Mouse (Mus musculus) liver, embryonic 15.5 days (tissue): ENCODE measurements around the gene Fscn2. TPM values are rescaled to one million over a fixed set of nuclear protein-coding genes. Genes with fewer than 3 reads are reported as not detected.
"Not testable (repeated sequence)": the region's sequence is repeated elsewhere in the genome, so short reads cannot be mapped to it uniquely, and the experiment has no call there.

Source experiments
- ATAC-seq: fragments of 200-750 bp; cut with Nextera tagmentation; 2 replicates; pipeline ENCODE4 v1.8.0; 2017; ENCODE audit warnings: moderate number of reproducible peaks, mild to moderate bottlenecking, moderate library complexity; ENCODE audit not compliant: insufficient read depth
- H3K27ac ChIP-seq: fragments of 300-500 bp; sonication (generic); replicated peaks from 2 replicates; pipeline ENCODE4 v1.5.1; 2015; ENCODE audit warnings: mild to moderate bottlenecking, inconsistent platforms
- H3K27me3 ChIP-seq: fragments of 300-500 bp; sonication (generic); 2 replicates; pipeline ENCODE4 v1.6.1; 2015; ENCODE audit warnings: mild to moderate bottlenecking, inconsistent platforms
- H3K36me3 ChIP-seq: fragments of 300-500 bp; sonication (generic); replicated peaks from 2 replicates; pipeline ENCODE4 v1.6.1; 2015; ENCODE audit warnings: moderate library complexity, mild to moderate bottlenecking, inconsistent platforms
- H3K4me1 ChIP-seq: fragments of 300-500 bp; sonication (generic); replicated peaks from 2 replicates; pipeline ENCODE4 v1.6.1; 2015; ENCODE audit warnings: inconsistent platforms
- H3K4me2 ChIP-seq: fragments of 300-500 bp; sonication (generic); 2 replicates; pipeline ENCODE4 v1.6.1; 2015; ENCODE audit warnings: moderate library complexity, mild to moderate bottlenecking, inconsistent platforms
- H3K4me3 ChIP-seq: fragments of 300-500 bp; sonication (generic); replicated peaks from 2 replicates; pipeline ENCODE4 v1.5.1; 2015; ENCODE audit warnings: mild to moderate bottlenecking, inconsistent platforms
- H3K9ac ChIP-seq: fragments of 300-500 bp; sonication (generic); 2 replicates; pipeline ENCODE4 v1.6.1; 2015; ENCODE audit warnings: moderate library complexity, mild to moderate bottlenecking, inconsistent platforms
- H3K9me3 ChIP-seq: fragments of 300-500 bp; sonication (generic); replicated peaks from 2 replicates; pipeline ENCODE4 v1.6.1; 2016; ENCODE audit warnings: inconsistent platforms
- WGBS: fragments of 180-500 bp; shearing (Covaris S2); methylation state at CpG from one replicate; pipeline ENCODE4 v1.1.7; 2015; ENCODE audit warnings: mixed read lengths; ENCODE audit not compliant: insufficient replicate concordance; 5-methylcytosine and 5-hydroxymethylcytosine counted together
- microRNA-seq: library from miRNA; unstranded; fragments of <30 nt; microRNA quantifications from one replicate; pipeline ENCODE4, GENCODE M21; 2016
- polyA plus RNA-seq: library from polyadenylated mRNA; unstranded; fragments of >200 nt; fragmentation: Nextera tagmentation; extraction: Ambion mirVana; gene quantifications from 2 replicates; pipeline ENCODE4 v1.2.1, GENCODE M21; 2015

Gene Fscn2
- polyA plus RNA-seq, 1 experiment from 2014 or later, result not detected

GRCm38 (mm10) chr11:120405867-120406266 lies 44.5 kb downstream of the Fscn2 start:
- 9% methylated on average over 3 of the region's 3 CpGs for WGBS
- H3K9ac ChIP-seq, result 0 out of 2 replicates have a peak overlapping the region, but pooled peaks have one; percentile 2
- peaks cover 100% of the 10 kb centered on the region for H3K36me3 ChIP-seq

GRCm38 (mm10) chr11:120406445-120406844 lies 45.1 kb downstream of the Fscn2 start:
- Histone ChIP-seq H3K27ac (peak overlapping the region; percentile 42; the same call in 1 of the 2 replicates), H3K9ac (no peak overlapping the region), H3K36me3 (peaks cover 100% of the 10 kb centered on the region), H3K9me3 (no peaks in the 10 kb centered on the region), H3K4me3 (no peak overlapping the region), H3K4me2 (no peak overlapping the region; the same call in 1 of the 2 replicates), H3K27me3 (no peaks in the 10 kb centered on the region), H3K4me1 (peaks cover 34% of the 10 kb centered on the region)
- no peak for ATAC-seq
- 35% methylated on average over 1 of the region's 1 CpGs for WGBS

More at GRCm38 (mm10) chr11:120405867-120406266, 44.5 kb downstream of the Fscn2 start:
- peak; percentile 93 for ATAC-seq
- H3K9me3 ChIP-seq, result no peaks in the 10 kb centered on the region
- 0 out of 2 replicates have a peak overlapping the region, but pooled peaks have one; percentile 42 for H3K27ac ChIP-seq
- H3K4me1 ChIP-seq, result peaks cover 34% of the 10 kb centered on the region
- no peak overlapping the region for H3K4me3 ChIP-seq
- no peaks in the 10 kb centered on the region for H3K27me3 ChIP-seq
- peak overlapping the region; percentile 17; the same call in 1 of the 2 replicates for H3K4me2 ChIP-seq

- H3K36me3 ChIP-seq, result peaks cover 97% of the 10 kb centered on the region
- H3K9ac ChIP-seq, H3K27me3 ChIP-seq, H3K27ac ChIP-seq, H3K4me1 ChIP-seq, H3K9me3 ChIP-seq, ATAC-seq, H3K4me2 ChIP-seq, H3K4me3 ChIP-seq: not testable (repeated sequence)
- WGBS, result 76% methylated on average over 10 of the region's 10 CpGs
Observed at GRCm38 (mm10) chr11:120413621-120414020, 52.3 kb downstream of the Fscn2 start.

Small RNA genes lying within 50 kb of the gene (microRNA-seq; reads per million reads assigned to microRNA genes)
- gene Gm23419 (not detected), gene Mir6935 (2.3 reads per million)

Other genes with a start within 250 kb of the Fscn2 start
- gene Slc38a10, start 210.2 kb upstream of the Fscn2 start, polyA plus RNA-seq, result 34.0 and 38.8 TPM in 2 replicates
- gene Bahcc1, start 128.6 kb upstream of the Fscn2 start, polyA plus RNA-seq, result 0.91 and 1.0 TPM in 2 replicates
- 559 and 587 TPM in 2 replicates for gene Actg1, start 13.0 kb upstream of the Fscn2 start, polyA plus RNA-seq
- gene Faap100, start 17.2 kb downstream of the Fscn2 start, polyA plus RNA-seq, result 6.2 and 7.2 TPM in 2 replicates
- gene Nploc4, start 76.2 kb downstream of the Fscn2 start, polyA plus RNA-seq, result 20.6 and 24.3 TPM in 2 replicates
- gene Tspan10, start 81.1 kb downstream of the Fscn2 start, polyA plus RNA-seq, result not detected in 2 replicates
- gene Pde6g, start 92.0 kb downstream of the Fscn2 start, polyA plus RNA-seq, result 0.17 TPM in 1 of 2 replicates, not detected in the other
- gene Oxld1, start 96.5 kb downstream of the Fscn2 start, polyA plus RNA-seq, result 6.8 and 7.1 TPM in 2 replicates
- gene Ccdc137, start 96.6 kb downstream of the Fscn2 start, polyA plus RNA-seq, result 13.0 and 14.2 TPM in 2 replicates
- 13.7 and 14.0 TPM in 2 replicates for gene Arl16, start 106.1 kb downstream of the Fscn2 start, polyA plus RNA-seq
- gene Mrpl12, start 123.1 kb downstream of the Fscn2 start, polyA plus RNA-seq, result 89.5 and 90.2 TPM in 2 replicates
- 42.8 and 46.5 TPM in 2 replicates for gene Slc25a10, start 130.3 kb downstream of the Fscn2 start, polyA plus RNA-seq
- 16.9 and 20.5 TPM in 2 replicates for gene Gcgr, start 169.2 kb downstream of the Fscn2 start, polyA plus RNA-seq
- gene Mcrip1, start 188.2 kb downstream of the Fscn2 start, polyA plus RNA-seq, result 41.8 and 47.6 TPM in 2 replicates
- 0.36 and 0.38 TPM in 2 replicates for gene Ppp1r27, start 189.6 kb downstream of the Fscn2 start, polyA plus RNA-seq
- gene P4hb, start 211.7 kb downstream of the Fscn2 start, polyA plus RNA-seq, result 635 and 803 TPM in 2 replicates
- gene Arhgdia, start 220.1 kb downstream of the Fscn2 start, polyA plus RNA-seq, result 222 and 238 TPM in 2 replicates
- 253 and 277 TPM in 2 replicates for gene Alyref, start 236.8 kb downstream of the Fscn2 start, polyA plus RNA-seq
- gene Anapc11, start 236.9 kb downstream of the Fscn2 start, polyA plus RNA-seq, result 76.2 and 79.0 TPM in 2 replicates
- gene Npb, start 246.9 kb downstream of the Fscn2 start, polyA plus RNA-seq, result 14.7 and 15.8 TPM in 2 replicates